Mouse (Mus musculus) B cell, adult 2 months (primary cell): ENCODE data around the gene Gjc1.

Experiments
- DNase-seq, 2 experiments: peaks; one replicate each; pipeline ENCODE4 v3.0.0; 2022

Gjc1 gene

DNA sequence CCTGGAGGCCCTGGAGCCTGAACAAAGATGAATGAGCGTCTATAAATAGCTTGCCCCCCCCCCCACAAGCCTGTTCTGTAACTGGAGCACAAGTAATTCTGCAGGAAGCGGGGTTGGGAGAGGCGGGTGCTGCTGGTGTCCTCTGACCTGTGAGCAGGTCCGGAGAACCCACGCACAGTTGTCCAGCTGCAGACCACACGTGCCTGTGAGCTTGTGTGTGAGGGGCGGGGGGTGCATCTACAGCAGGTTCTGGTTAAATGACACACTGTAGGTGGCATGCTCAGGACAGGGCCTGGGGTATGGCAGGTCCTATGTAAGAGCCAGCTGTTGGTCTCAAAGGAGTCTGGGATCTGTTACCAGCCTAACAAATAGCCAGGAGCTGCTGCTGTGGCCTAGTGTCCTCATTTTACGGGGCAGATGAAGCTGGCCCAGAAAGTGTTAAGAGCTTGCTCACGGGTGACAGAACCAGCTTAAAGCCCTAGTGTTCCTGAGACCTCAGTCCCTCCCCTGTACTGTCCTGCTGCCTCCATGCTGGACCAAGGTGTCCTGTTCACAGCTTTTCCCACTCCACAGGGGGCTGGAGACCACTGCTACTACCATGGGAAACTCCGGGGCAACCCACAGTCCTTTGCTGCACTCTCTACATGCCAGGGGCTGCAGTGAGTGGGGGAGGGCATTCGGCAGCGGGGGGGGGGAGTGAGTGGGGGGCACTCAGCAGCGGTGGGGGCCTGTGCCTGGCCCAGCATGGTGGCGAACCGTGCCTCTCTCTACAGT, 48.7 kb downstream of the Gjc1 start:
- no peak for DNase-seq

DNA sequence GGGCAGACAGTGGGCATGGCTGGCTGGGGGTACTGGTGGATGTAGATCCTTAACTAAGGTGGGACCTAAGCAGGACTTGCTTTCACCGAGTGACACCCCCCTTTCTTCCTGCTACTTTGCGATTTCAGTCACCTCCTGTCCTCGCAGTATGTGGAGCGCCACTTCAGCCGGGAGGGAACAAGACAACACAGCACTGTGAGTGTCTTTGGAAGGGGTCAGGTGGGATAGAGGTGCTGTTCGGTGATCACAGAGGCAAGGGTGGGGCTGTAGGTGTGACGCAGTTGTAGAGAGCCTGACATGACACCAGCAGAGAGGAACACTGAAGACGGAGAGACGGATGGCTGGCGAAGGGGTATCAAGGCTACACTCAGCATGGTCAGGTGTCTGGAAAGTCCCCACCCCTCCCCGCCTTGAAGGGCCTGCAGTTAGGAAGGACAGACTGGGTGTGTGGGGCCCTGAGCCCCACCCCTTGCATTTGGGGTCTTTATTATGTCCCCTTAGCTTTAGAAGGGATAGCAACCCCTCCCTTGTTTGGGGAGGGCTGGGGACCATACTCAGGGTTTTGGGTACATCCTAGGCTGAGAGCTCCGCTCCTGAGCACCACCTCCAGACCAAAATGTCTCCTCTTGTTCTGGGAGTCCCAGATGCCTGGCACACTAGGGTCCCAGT, 49.4 kb downstream of the Gjc1 start:
- DNase-seq: no peak

DNA sequence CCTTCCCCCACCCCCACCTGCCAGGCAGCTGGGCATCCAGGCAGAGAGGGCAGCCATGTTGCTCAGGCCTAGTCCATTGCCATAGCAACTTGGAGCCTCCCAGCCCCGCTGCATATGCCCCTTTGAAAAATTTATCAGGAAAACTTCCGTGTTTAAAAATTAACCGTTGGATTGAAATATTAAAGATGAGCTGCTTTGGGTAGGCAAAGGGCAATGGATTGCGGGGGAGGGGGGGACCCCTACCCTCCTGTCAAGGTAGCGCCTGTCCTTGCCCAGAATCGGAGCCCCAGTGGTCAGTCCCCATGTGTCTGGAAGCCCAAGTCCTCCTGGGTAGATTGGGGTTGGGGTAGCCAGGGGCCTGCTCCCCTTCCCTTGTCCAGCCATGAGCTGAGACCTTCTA, 50.4 kb downstream of the Gjc1 start:
- no peak for DNase-seq

DNA sequence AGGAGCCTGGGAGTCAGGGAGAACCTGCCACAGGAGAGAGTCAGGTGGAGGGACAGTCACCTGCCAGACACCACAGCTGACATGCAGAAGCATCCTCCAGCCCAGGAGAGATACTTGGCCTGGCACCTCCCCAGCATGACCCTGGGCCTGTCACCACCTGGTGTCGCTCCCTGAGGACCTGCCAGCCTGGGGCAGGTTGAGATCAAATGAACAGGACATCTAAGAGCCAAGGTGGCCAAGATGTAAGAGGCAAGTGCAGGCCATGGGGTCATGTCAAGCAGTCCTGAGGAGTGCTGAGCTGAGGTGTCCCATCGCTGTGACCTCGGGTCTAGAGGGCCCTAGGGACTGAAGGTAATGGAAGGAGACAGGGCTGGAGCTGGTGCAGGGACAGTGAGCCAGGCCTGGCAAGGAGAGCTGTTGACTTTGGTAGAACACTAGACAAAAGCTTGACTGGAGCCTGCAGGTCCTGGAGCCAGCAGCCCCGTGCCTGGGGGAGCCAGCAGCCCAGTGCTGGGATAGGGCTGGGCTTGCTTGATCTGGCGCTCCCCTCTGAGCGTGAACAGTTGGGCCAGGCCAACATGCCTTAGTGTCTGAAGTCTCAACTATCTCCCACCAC, 52.3 kb downstream of the Gjc1 start:
- DNase-seq: no peak

DNA sequence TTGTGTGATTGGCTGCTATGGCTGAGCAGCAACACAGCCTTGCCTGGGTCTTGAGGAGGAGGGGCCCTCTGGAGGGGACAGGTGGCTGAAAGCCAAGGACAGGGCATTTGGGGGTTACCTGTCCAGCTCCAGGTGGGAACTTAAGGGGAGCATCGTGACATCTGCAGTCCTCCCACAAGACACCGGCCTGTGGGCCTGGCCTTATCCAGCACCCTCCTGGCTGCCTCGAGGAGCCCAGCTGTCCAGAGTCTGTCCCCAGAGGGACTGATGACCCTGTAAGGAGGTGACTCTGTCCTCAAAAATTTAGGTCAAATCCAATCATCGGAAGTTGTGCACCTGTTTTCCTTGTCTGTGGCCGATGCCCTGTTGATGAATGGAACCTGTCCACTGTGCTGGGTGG, 54.1 kb downstream of the Gjc1 start:
- no peak for DNase-seq

DNA sequence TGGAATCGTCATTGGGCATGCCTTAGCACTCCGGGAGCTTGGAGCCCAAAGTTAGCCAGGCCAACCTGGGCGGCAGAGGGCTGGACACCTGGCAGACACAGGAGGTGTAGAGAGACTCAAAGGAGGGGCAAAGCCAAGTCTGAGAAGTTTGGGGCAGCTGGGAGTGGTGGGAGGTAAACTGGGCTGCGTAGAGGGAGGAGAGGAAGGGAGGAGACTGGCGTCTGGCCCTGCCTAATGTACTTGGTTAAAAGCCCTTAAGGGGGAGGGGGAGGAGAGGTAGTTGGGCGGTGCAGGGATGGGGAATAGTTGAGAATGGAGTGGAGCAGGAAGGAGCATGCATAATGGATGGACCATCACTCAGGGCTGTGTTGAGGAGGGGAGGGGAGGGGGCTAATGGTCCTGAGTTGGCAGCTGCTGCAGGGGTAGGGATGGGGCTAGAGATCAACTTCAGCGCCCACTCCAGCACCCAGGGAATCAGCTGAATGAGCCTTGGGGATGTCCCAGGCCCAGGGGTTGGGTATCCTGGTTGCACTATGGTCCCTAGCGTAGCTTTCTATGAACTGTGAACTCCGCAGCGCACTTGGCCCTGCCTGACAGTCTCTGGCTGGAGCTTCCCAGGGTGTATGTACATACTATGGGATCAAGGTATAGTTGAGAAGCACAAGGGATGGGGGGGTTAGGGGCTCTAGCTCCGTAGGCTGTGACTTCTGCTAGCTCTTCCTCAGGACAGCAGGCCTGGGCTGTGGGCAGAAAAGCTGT, 56.3 kb downstream of the Gjc1 start:
- DNase-seq: no peak

DNA sequence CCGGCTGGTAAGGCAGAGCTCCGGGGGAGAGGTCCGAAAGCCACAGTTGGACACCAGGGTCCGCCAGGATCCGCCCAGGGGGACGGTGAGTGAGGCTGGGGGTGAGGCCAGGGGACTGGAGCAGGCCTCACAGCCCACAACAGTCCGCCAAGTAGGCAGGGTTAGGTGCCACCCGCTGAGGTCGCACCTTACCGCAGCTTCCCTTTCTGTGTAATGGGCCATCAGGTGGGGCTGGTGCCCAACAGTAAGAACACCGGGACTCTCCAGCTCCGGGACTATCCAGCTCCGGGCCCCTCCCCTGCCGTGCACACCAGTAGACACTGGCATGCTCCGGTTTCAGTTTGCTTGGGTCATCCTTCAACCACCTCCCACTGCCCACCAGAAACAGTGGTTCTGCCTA, 57.3 kb downstream of the Gjc1 start:
- no peak for DNase-seq

DNA sequence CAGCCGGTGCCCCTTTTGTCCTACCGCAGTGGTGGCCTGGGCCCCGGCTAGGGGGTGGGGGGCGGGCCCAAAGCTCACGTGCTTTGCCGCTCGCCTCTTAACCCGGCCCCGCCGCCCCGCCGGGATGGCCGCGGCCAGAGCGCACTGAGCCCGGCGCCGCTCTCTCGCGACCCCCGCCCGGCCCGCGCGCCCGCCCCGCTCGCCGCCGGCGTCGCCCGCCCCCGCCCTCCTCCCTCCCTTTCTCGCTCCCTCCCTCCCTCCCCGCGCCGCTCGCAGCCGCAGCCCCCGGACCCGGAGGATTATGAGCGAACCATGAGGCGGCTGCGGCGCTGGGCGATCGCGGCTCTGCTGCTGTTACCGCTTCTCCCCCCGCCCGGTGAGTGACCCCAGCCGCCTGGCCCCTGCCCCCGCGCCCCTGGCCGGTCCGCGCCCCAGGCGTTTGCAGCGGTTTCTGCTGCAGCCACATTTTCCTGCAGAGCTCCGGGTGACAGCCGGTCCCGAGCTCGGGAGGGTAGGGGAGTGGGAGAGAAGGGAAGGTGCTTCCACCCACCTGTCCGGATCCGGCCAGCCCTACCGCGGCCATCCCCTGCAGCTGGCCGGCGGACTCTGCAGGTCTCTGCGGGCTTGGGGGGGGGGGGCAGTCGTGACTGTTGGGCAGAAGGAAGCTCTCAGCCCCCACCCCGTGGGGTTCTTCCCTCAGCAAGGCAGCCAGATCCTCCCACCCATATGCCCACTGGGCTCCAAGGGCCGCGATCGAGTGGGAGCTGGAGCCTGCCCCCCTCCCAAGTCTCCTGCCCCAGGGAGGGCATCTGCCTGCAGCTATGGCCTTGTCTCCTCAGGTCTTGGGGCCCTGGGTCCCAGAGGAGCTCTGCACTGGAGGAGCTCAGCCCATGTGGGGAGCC, 57.9 kb downstream of the Gjc1 start, which contains the start of gene Adam11:
Gene Adam11, plus strand, starts transcription at position 131 of the 902 bp plus-strand sequence.
- no peak for DNase-seq

DNA sequence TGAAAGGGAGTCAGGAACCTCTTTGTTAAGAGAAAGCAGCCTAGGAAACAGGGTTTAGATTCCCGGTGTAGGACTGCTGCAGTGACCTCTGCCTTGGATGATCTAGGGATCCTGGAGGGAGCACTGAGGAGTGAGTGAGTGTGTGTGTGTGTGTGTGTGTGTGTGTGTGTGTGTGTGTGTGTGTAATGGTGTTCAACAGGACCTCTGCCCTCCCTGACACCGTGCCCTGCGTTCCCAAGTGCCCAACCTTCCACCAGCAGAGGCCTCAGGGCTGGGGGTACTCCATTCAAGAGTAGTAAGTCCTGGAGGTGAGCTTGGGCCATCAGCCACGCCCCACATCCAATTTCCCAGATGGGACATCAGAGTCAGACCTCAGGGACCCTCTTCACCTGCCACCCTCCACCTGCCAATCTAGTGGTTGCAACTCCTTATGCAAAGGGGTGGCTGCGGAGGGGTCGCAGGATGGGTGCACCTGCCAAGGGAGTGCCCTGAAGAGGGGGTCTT, 58.6 kb downstream of the Gjc1 start:
- DNase-seq: no peak

DNA sequence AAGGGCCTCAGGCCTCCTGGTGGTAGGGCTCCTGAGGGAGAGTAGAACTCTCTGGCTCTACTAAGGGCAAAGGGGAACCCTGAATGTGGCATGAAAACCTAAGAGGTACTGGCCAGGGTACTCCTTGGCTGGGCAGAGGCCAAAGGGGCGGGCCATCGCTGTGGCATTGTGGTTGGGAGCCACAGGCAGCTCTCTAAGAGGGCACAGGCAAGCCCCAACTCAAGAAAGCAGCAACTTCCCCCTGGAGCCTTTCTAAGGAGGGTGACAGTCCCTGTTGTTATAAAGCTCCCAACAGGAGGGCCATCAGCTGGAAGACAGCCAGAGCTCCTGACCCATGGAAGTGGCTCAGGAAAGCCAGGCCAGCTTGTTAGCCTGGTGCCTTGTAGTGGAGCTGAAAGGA, 60.5 kb downstream of the Gjc1 start:
- no peak for DNase-seq

DNA sequence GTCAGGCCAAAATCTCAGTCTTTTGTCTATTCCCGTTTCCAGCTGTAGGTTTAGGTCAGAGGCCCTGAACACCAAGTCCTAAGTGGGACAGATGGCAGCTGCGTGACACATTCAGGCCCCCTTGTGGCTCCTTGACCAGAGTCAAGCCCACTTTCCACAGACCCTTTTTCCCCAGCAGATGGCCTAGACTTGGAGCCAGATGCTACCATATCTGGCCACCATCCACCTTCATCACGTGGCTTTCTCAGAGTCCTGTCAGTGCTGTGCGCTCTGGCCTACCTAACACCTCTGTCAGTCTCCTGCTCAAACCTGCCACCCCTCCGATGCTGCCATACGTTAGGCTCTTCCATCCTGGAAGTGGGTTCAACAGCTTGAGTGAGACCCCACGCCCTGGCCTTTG, 64.1 kb downstream of the Gjc1 start:
- no peak for DNase-seq

DNA sequence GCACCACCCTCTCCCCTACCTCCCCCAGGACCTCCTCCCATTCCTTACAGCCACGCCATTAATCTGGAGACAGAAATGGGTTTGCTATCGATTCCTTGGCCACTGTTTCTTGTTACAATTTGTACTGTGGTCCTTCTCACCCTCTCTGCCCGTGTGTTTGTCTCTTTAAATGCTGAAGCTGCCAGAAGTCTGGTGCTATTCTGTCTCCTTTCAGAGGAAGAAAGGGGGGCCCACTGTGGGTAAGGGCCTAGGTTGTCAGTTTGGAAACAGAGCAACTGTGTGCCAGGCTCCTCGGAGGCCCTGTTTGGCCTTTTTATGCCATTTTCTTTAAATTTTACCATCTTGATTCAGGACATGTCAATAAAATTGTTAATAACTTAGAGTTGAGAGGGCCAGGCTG, 65.1 kb downstream of the Gjc1 start:
- no peak for DNase-seq

DNA sequence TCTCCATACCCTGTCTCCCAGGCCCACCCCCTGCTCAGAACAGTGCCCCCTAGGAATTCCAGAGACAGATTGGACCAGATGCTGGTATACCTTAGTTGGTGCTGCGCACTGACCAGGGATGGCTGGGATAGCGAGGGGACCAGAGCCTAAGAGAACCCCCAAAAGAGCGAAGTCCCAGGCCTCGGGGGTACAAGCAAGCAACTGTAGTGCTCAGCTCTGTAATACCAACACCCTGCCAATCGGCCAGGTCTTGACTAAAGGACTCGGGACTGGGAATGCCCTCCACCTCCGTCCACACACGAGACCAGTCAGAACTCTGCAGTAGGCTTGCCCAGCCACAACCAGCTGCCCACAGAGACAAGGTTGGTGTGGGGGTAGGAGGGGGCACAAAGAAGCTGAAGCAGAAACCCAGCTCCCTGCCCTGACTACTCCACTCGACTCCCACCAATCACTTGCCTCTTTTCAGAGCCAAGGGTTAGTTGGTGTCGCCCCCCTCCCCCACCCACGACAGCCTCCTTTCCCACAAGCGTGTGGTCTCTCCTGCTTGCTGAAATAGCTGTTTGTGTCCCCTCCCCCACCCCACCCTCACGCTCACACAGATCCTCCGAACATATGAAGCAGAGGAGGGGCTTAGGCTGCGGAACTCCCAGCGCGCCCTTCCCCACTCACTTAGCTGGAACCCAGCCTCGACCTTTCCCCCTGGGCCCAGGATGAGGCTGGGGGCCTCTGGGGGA, 65.7 kb downstream of the Gjc1 start:
- no peak for DNase-seq

DNA sequence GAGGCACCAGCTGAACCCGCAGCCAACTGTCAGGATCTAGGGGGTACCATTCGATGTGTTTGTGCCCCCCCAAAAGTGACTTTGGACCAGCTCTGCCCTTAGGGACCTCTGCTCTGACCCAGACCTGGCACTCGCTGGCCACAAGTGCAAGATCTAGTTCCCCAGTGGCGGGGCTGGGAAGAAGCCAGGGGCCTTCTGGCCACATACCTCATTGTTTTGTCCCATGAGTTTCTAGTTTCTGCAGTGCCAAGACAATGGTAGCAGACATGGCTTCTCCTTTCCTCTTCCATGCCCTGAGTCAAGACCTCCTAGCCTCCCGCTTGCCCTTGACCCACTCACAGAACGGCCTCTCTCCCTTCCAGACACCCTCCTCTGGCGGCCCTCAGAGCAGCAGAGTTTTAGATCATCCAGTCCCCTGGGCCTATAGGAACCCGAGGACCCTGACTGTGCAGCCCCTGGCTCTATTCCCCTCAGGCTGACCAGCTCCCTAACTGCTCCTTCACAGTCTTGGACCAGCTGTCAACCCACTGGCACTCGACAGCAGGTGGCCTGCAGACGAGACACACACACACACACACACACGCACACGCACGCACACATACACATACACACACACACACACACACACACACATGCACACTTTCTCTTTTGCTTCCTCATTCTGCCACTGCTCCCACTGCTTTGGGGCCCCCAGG, 66.5 kb downstream of the Gjc1 start:
- peak; percentile 27 to 28 for DNase-seq

DNA sequence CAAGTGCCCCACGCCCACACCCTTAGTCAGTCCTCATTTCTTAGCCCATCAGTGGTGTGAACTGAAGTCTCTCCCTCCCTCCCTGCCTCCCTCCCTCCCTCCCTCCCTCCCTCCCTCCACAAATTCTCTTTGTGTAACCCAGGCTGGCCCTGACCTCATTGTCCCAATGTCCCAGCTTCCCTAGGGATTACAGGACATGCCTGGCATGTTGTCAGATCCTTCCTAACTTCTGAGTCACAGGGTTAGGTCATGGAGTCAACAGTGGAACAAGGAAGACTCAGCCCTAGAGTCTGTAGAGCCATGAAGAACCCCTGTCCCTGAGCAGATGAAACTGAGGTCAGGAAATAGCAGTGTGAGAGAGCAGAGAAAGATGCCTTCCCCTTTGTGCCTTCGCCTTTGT, 69.8 kb downstream of the Gjc1 start:
- DNase-seq: no peak
